Mouse (Mus musculus): ENCODE measurements around the gene Znhit6. TPM values are rescaled to one million over a fixed set of nuclear protein-coding genes. Genes with fewer than 3 reads are reported as not detected.
A peak's percentile ranks its signal among the peaks of the same experiment; 100 is the strongest.

The Znhit6 gene
- total and polyA plus RNA-seq, 3 experiments: 54.4 to 188 (median 58.6) TPM

- peaks cover 3% of the 10 kb centered on the region for H3K9me3 ChIP-seq (replicated peaks; ENCODE audit: low read length)
- peaks cover 17% of the 10 kb centered on the region in 2 experiments for H3K4me1 ChIP-seq (ENCODE audit: control insufficient read depth in 1 of 2, insufficient read depth in 2 of 2)
- H3K79me2 ChIP-seq (replicated peaks; ENCODE audit: control insufficient read depth, extremely low read depth, insufficient read depth, poor library complexity, severe bottlenecking): no peaks in the 10 kb centered on the region
- peak; percentile 88 for DNase-seq (ENCODE audit: extremely low read depth)
- H3K36me3 ChIP-seq (replicated peaks in 1 of 2; ENCODE audit: control insufficient read depth in 1 of 2, insufficient read depth in 1 of 2, low read length in 1 of 2): no peaks in the 10 kb centered on the region
- H3K4me2 ChIP-seq (ENCODE audit: insufficient read depth, low read depth, poor library complexity, severe bottlenecking): peak overlapping the region; percentile 62
- H3K4me3 ChIP-seq (replicated peaks in 1 of 3; ENCODE audit: low read depth in 2 of 3, low read length in 2 of 3, poor library complexity in 1 of 3): peak overlapping the region in 1 of 3 experiments; percentile 1
- 0 out of 2 replicates have a peak overlapping the region, but pooled peaks have one; percentile 6 for H3K9ac ChIP-seq (ENCODE audit: insufficient read depth, low read depth)
- in situ Hi-C loops (cut with MboI; ENCODE audit: low pct_ligation_motif_present, low pct_unique_long_range_greater_than_20kb, low sequenced_read_pairs) (no loop called here), dilution Hi-C loops (cut with MboI; ENCODE audit: extremely low pct_ligation_motif_present, extremely low pct_unique_long_range_greater_than_20kb, low sequenced_read_pairs) (no loop called here)
- TF ChIP-seq CHD2 (IDR thresholded peaks at IDR 0.05; ENCODE audit: low read length) (peak; percentile 44; the same call in 1 of the 2 replicates), E2F4 (IDR thresholded peaks at IDR 0.05; ENCODE audit: insufficient replicate concordance, low read depth, low read length) (no peak), ZNF384 (IDR thresholded peaks at IDR 0.05; ENCODE audit: low read depth, low read length) (no peak), SIN3A (IDR thresholded peaks at IDR 0.05; ENCODE audit: low read length) (0 out of 2 replicates have a peak, but pooled peaks have one; percentile 52), GABPA (IDR thresholded peaks at IDR 0.05; ENCODE audit: insufficient replicate concordance, low read depth, low read length) (peak; percentile 84), ZMIZ1 (IDR thresholded peaks at IDR 0.05; ENCODE audit: low read depth, low read length) (no peak), EP300 (IDR thresholded peaks at IDR 0.05; ENCODE audit: low read length) (peak; percentile 96), TCF12 (IDR thresholded peaks at IDR 0.05; ENCODE audit: low read depth, low read length) (peak; percentile 94), CHD1 (IDR thresholded peaks at IDR 0.05; ENCODE audit: low read depth, low read length) (no peak), POLR2A (IDR thresholded peaks at IDR 0.05; ENCODE audit: low read depth, low read length) (peak; percentile 51), UBTF (IDR thresholded peaks at IDR 0.05; ENCODE audit: low read depth, low read length) (no peak), JUN (IDR thresholded peaks at IDR 0.05; ENCODE audit: insufficient read depth, low read depth, low read length) (peak; percentile 98), BHLHE40 (IDR thresholded peaks at IDR 0.05; ENCODE audit: low read depth, low read length) (peak; percentile 94), NELFE (IDR thresholded peaks at IDR 0.05; ENCODE audit: low read depth, low read length) (no peak), CTCF (conservative IDR thresholded peaks at IDR 0.05 in 1 of 2, IDR thresholded peaks at IDR 0.05 in 1 of 2; ENCODE audit: low read depth in 2 of 2, low read length in 2 of 2) (no peak), POLR2AphosphoS2 (IDR thresholded peaks at IDR 0.05; ENCODE audit: low read depth, low read length) (no peak), RAD21 (IDR thresholded peaks at IDR 0.05; ENCODE audit: low read depth, low read length) (no peak; the same call in 1 of the 2 replicates), ETS1 (conservative IDR thresholded peaks at IDR 0.05; ENCODE audit: low read depth, low read length) (peak; percentile 100), MEF2A (IDR thresholded peaks at IDR 0.05; ENCODE audit: borderline replicate concordance, low read depth, low read length) (peak; percentile 88), HCFC1 (IDR thresholded peaks at IDR 0.05; ENCODE audit: low read depth, low read length) (peak; percentile 84), PAX5 (IDR thresholded peaks at IDR 0.05; ENCODE audit: low read length) (no peak), RCOR1 (conservative IDR thresholded peaks at IDR 0.05; ENCODE audit: low read depth, low read length) (peak; percentile 87), USF2 (conservative IDR thresholded peaks at IDR 0.05; ENCODE audit: low read depth, low read length) (no peak), ZKSCAN1 (IDR thresholded peaks at IDR 0.05; ENCODE audit: borderline replicate concordance, low read depth, low read length) (no peak), USF1 (IDR thresholded peaks at IDR 0.05; ENCODE audit: low read depth, low read length) (no peak), MAZ (IDR thresholded peaks at IDR 0.05; ENCODE audit: low read depth, low read length) (peak; percentile 72; the same call in 1 of the 2 replicates), MYC (IDR thresholded peaks at IDR 0.05; ENCODE audit: low read depth, low read length) (peak; percentile 79), MXI1 (IDR thresholded peaks at IDR 0.05; ENCODE audit: low read depth, low read length) (peak; percentile 77; the same call in 1 of the 2 replicates), NRF1 (IDR thresholded peaks at IDR 0.05; ENCODE audit: low read depth, low read length) (0 out of 2 replicates have a peak, but pooled peaks have one; percentile 13), JUND (conservative IDR thresholded peaks at IDR 0.05; ENCODE audit: low read depth, low read length) (peak; percentile 94), TBP (conservative IDR thresholded peaks at IDR 0.05; ENCODE audit: low read depth, low read length) (0 out of 2 replicates have a peak, but pooled peaks have one; percentile 18), ELF1 (IDR thresholded peaks at IDR 0.05; ENCODE audit: low read depth, low read length) (peak; percentile 65), MAFK (IDR thresholded peaks at IDR 0.05; ENCODE audit: insufficient replicate concordance, low read length) (peak; percentile 87), SMC3 (IDR thresholded peaks at IDR 0.05; ENCODE audit: low read depth, low read length) (no peak; the same call in 1 of the 2 replicates), KAT2A (IDR thresholded peaks at IDR 0.05; ENCODE audit: insufficient replicate concordance, low read length) (peak; percentile 56; the same call in 1 of the 2 replicates), IRF4 (IDR thresholded peaks at IDR 0.05; ENCODE audit: low read depth, low read length) (peak; percentile 99), MAX (IDR thresholded peaks at IDR 0.05; ENCODE audit: low read length) (peak; percentile 85; the same call in 1 of the 2 replicates), ZC3H11A (IDR thresholded peaks at IDR 0.05; ENCODE audit: low read depth, low read length) (no peak)
- H3K27ac ChIP-seq (ENCODE audit: insufficient read depth, low read depth): 0 out of 2 replicates have a peak overlapping the region, but pooled peaks have one; percentile 1
- H3K27me3 ChIP-seq (replicated peaks): no peaks in the 10 kb centered on the region
Measured at GRCm38 (mm10) chr3:145618299-145618698, 42.3 kb downstream of the Znhit6 start.
